Mouse (Mus musculus): ENCODE results near the gene Lyst.
"Not testable (repeated sequence)": the region's sequence is repeated elsewhere in the genome, so short reads cannot be mapped to it uniquely, and the experiment has no call there.

The Lyst gene

GRCm38 (mm10) chr13:13780271-13780670 lies 190.1 kb downstream of the Lyst start:
- no peak for DNase-seq (ENCODE audit: low spot score)

GRCm38 (mm10) chr13:13781026-13781425 lies 190.8 kb downstream of the Lyst start:
- DNase-seq (ENCODE audit: low spot score): no peak

- DNase-seq (ENCODE audit: low spot score): no peak
Measured at GRCm38 (mm10) chr13:13783296-13783695, 193.1 kb downstream of the Lyst start.

GRCm38 (mm10) chr13:13783894-13784419 lies 193.8 kb downstream of the Lyst start, which contains the start of gene Gng4:
Gng4 (plus strand) TSS chr13:13784059.
- DNase-seq (ENCODE audit: low spot score): peak; percentile 47

GRCm38 (mm10) chr13:13784420-13784936 lies 194.3 kb downstream of the Lyst start:
- no peak for DNase-seq (ENCODE audit: low spot score)

GRCm38 (mm10) chr13:13784981-13785783 lies 195.0 kb downstream of the Lyst start:
- DNase-seq (ENCODE audit: low spot score): no peak

GRCm38 (mm10) chr13:13786971-13787370 lies 196.8 kb downstream of the Lyst start:
- no peak for DNase-seq (ENCODE audit: low spot score)

- DNase-seq (ENCODE audit: low spot score): no peak
Measured at GRCm38 (mm10) chr13:13788070-13788469, 197.9 kb downstream of the Lyst start.

GRCm38 (mm10) chr13:13791981-13792380 lies 201.8 kb downstream of the Lyst start:
- DNase-seq (ENCODE audit: low spot score): peak; percentile 40

- no peak for DNase-seq (ENCODE audit: low spot score)
Measured at GRCm38 (mm10) chr13:13795166-13795832, 205.1 kb downstream of the Lyst start.

GRCm38 (mm10) chr13:13796082-13796481 lies 205.9 kb downstream of the Lyst start:
- DNase-seq (ENCODE audit: low spot score): no peak

- not testable (repeated sequence) for DNase-seq (ENCODE audit: low spot score)
Measured at GRCm38 (mm10) chr13:13797816-13798215, 207.6 kb downstream of the Lyst start.

GRCm38 (mm10) chr13:13798775-13799174 lies 208.6 kb downstream of the Lyst start:
- no peak for DNase-seq (ENCODE audit: low spot score)

GRCm38 (mm10) chr13:13808337-13809132 lies 218.3 kb downstream of the Lyst start:
- DNase-seq (ENCODE audit: low spot score): no peak

GRCm38 (mm10) chr13:13810885-13811284 lies 220.7 kb downstream of the Lyst start:
- DNase-seq (ENCODE audit: low spot score): no peak

GRCm38 (mm10) chr13:13818696-13819095 lies 228.5 kb downstream of the Lyst start:
- DNase-seq (ENCODE audit: low spot score): no peak

- DNase-seq (ENCODE audit: low spot score): no peak
Measured at GRCm38 (mm10) chr13:13820234-13821123, 230.3 kb downstream of the Lyst start.

- no peak for DNase-seq (ENCODE audit: low spot score)
Measured at GRCm38 (mm10) chr13:13824946-13825345, 234.7 kb downstream of the Lyst start.

- no peak for DNase-seq (ENCODE audit: low spot score)
Measured at GRCm38 (mm10) chr13:13826533-13826932, 236.3 kb downstream of the Lyst start.

GRCm38 (mm10) chr13:13828125-13828524 lies 237.9 kb downstream of the Lyst start:
- DNase-seq (ENCODE audit: low spot score): no peak

Data from left cerebral cortex, adult 11 months (tissue).